Mouse (Mus musculus) c-Kit-positive CD71-positive TER-119-positive erythroid progenitor cells, embryonic 14.5 days (primary cell): ENCODE measurements around the gene Ecd.
A peak's percentile ranks its signal among the peaks of the same experiment; 100 is the strongest.

Experiments
- DNase-seq: peaks from one replicate; pipeline ENCODE4 v3.0.0-alpha.2; 2013; ENCODE audit warnings: low spot score

Gene Ecd

GRCm38 (mm10) chr14:20347991-20348541 is at the start of gene Ecd, which contains the start of gene Fam149b:
Ecd (minus strand) TSS chr14:20348121.
Fam149b (plus strand) TSS chr14:20348162.
- peak; percentile 97 for DNase-seq

- no peak for DNase-seq
Measured at GRCm38 (mm10) chr14:20397220-20397619, 49.3 kb upstream of the Ecd start.

GRCm38 (mm10) chr14:20393205-20393913 is 45.4 kb upstream of the Ecd start, which contains the start of gene Mrps16:
Mrps16 (minus strand) TSS chr14:20393634.
- DNase-seq, result peak; percentile 96

GRCm38 (mm10) chr14:20392326-20392725 is 44.4 kb upstream of the Ecd start:
- DNase-seq, result peak; percentile 54

- no peak for DNase-seq
Measured at GRCm38 (mm10) chr14:20389446-20390079, 41.6 kb upstream of the Ecd start.

- peak; percentile 90 for DNase-seq
Measured at GRCm38 (mm10) chr14:20388441-20389129, 40.7 kb upstream of the Ecd start, which contains the start of gene Dnajc9. Dnajc9 (minus strand) TSS chr14:20388910.

GRCm38 (mm10) chr14:20379753-20380430 is 32.0 kb upstream of the Ecd start:
- DNase-seq, result no peak

- no peak for DNase-seq
Measured at GRCm38 (mm10) chr14:20379087-20379640, 31.2 kb upstream of the Ecd start.

GRCm38 (mm10) chr14:20378313-20379061 is 30.6 kb upstream of the Ecd start:
- peak; percentile 50 for DNase-seq

- DNase-seq, result no peak
Measured at GRCm38 (mm10) chr14:20377112-20377521, 29.2 kb upstream of the Ecd start.

GRCm38 (mm10) chr14:20371854-20372253 is 23.9 kb upstream of the Ecd start:
- no peak for DNase-seq

- DNase-seq, result no peak
Measured at GRCm38 (mm10) chr14:20370798-20371197, 22.9 kb upstream of the Ecd start.

GRCm38 (mm10) chr14:20368271-20368670 is 20.4 kb upstream of the Ecd start:
- peak; percentile 22 for DNase-seq

- DNase-seq, result no peak
Measured at GRCm38 (mm10) chr14:20363230-20363629, 15.3 kb upstream of the Ecd start.

GRCm38 (mm10) chr14:20347441-20347990 is 405 bp downstream of the Ecd start:
- no peak for DNase-seq

- DNase-seq, result no peak
Measured at GRCm38 (mm10) chr14:20345885-20346284, 2.0 kb downstream of the Ecd start.

GRCm38 (mm10) chr14:20340866-20341265 is 7.1 kb downstream of the Ecd start:
- peak; percentile 67 for DNase-seq

GRCm38 (mm10) chr14:20340149-20340548 is 7.8 kb downstream of the Ecd start:
- DNase-seq, result peak; percentile 58

- no peak for DNase-seq
Measured at GRCm38 (mm10) chr14:20339415-20339814, 8.5 kb downstream of the Ecd start.

- DNase-seq, result no peak
Measured at GRCm38 (mm10) chr14:20331316-20331715, 16.6 kb downstream of the Ecd start.
